In genomic region chr14:29575551-29575950, GRCm38 (mm10) we compare ENCODE assay signal across 22 mouse cellular contexts.
"Had no signal": no experiment of that assay in that cellular context is flagged by ENCODE, and none has a peak within 500 bp of the region (broad histone marks: within the 10 kb centered on the region; RNA-seq: fewer than 3 reads in every experiment).

No protein-coding gene starts in this region.

- ATAC-seq: intestine, embryonic 16.5 days; liver, embryonic 12.5 days; lung, postnatal 0 days; midbrain, embryonic 15.5 days had no signal

- H3K27ac ChIP-seq: kidney, postnatal 0 days; limb, embryonic 10.5 days; limb, embryonic 13.5 days; liver, embryonic 12.5 days; liver, embryonic 15.5 days; macrophage; midbrain, embryonic 12.5 days; midbrain, embryonic 15.5 days; neural tube, embryonic 12.5 days; neural tube, embryonic 15.5 days; stomach, postnatal 0 days had no signal

- H3K4me3 ChIP-seq: limb, embryonic 10.5 days; limb, embryonic 13.5 days; liver, embryonic 12.5 days; liver, embryonic 15.5 days; midbrain, embryonic 12.5 days; midbrain, embryonic 15.5 days; neural tube, embryonic 12.5 days; neural tube, embryonic 15.5 days had no signal

- H3K4me1 ChIP-seq: limb, embryonic 10.5 days; limb, embryonic 13.5 days; liver, embryonic 12.5 days; liver, embryonic 15.5 days; midbrain, embryonic 12.5 days; midbrain, embryonic 15.5 days; neural tube, embryonic 12.5 days; neural tube, embryonic 15.5 days had no signal

- DNase-seq: kidney, adult 18-20 months; kidney, adult 9 months; kidney, postnatal 25 days; liver; lung, adult 2 months; retina, postnatal 1 day; right cerebral cortex, postnatal 14 days; right cerebral cortex, postnatal 4 days; thymus, postnatal 25 days had no signal

- H3K4me2 ChIP-seq: limb, embryonic 13.5 days; liver, embryonic 12.5 days; liver, embryonic 15.5 days; midbrain, embryonic 12.5 days; midbrain, embryonic 15.5 days; neural tube, embryonic 12.5 days; neural tube, embryonic 15.5 days had no signal

- H3K36me3 ChIP-seq: limb, embryonic 10.5 days; limb, embryonic 13.5 days; liver, embryonic 12.5 days; liver, embryonic 15.5 days; midbrain, embryonic 12.5 days; midbrain, embryonic 15.5 days; neural tube, embryonic 12.5 days; neural tube, embryonic 15.5 days had no signal

- H3K27me3 ChIP-seq: limb, embryonic 13.5 days; liver, embryonic 12.5 days; liver, embryonic 15.5 days; midbrain, embryonic 12.5 days; midbrain, embryonic 15.5 days; neural tube, embryonic 12.5 days; neural tube, embryonic 15.5 days had no signal

- H3K9ac ChIP-seq: limb, embryonic 13.5 days; liver, embryonic 12.5 days; liver, embryonic 15.5 days; midbrain, embryonic 12.5 days; midbrain, embryonic 15.5 days; neural tube, embryonic 12.5 days; neural tube, embryonic 15.5 days had no signal

- H3K9me3 ChIP-seq: limb, embryonic 10.5 days; limb, embryonic 13.5 days; liver, embryonic 12.5 days; liver, embryonic 15.5 days; midbrain, embryonic 12.5 days; midbrain, embryonic 15.5 days; neural tube, embryonic 12.5 days; neural tube, embryonic 15.5 days had no signal
